Mouse (Mus musculus) forebrain, embryonic 15.5 days (tissue): ENCODE data around the gene Pip5kl1. TPM values are rescaled to one million over a fixed set of nuclear protein-coding genes. Genes with fewer than 3 reads are reported as not detected.

Experiments
- ATAC-seq: fragments of 200-750 bp; cut with Nextera tagmentation; replicated peaks from 2 replicates; pipeline ENCODE4 v1.8.0; 2017; ENCODE audit warnings: mild to moderate bottlenecking, moderate TSS enrichment, moderate library complexity
- H3K27ac ChIP-seq: fragments of 300-500 bp; sonication (generic); replicated peaks from 2 replicates; pipeline ENCODE4 v1.5.1; 2015; ENCODE audit warnings: mild to moderate bottlenecking, inconsistent platforms
- H3K27me3 ChIP-seq: fragments of 300-500 bp; sonication (generic); 2 replicates; pipeline ENCODE4 v1.6.1; 2015; ENCODE audit warnings: inconsistent platforms
- H3K36me3 ChIP-seq: fragments of 300-500 bp; sonication (generic); 2 replicates; pipeline ENCODE4 v1.6.1; 2015; ENCODE audit warnings: mild to moderate bottlenecking, inconsistent platforms
- H3K4me1 ChIP-seq: fragments of 300-500 bp; sonication (generic); 2 replicates; pipeline ENCODE4 v1.6.1; 2015; ENCODE audit warnings: inconsistent platforms
- H3K4me2 ChIP-seq: fragments of 300-500 bp; sonication (generic); replicated peaks from 2 replicates; pipeline ENCODE4 v1.6.1; 2015; ENCODE audit warnings: mild to moderate bottlenecking, inconsistent platforms
- H3K4me3 ChIP-seq: fragments of 300-500 bp; sonication (generic); 2 replicates; pipeline ENCODE4 v1.5.1; 2015; ENCODE audit warnings: mild to moderate bottlenecking, inconsistent platforms
- H3K9ac ChIP-seq: fragments of 300-500 bp; sonication (generic); replicated peaks from 2 replicates; pipeline ENCODE4 v1.6.1; 2015; ENCODE audit warnings: mild to moderate bottlenecking, inconsistent platforms
- H3K9me3 ChIP-seq: fragments of 300-500 bp; sonication (generic); 2 replicates; pipeline ENCODE4 v1.6.1; 2016; ENCODE audit warnings: inconsistent platforms
- WGBS: fragments of 180-500 bp; shearing (Covaris S2); methylation state at CpG from one replicate; pipeline ENCODE4 v1.1.7; 2015; ENCODE audit warnings: mixed read lengths; 5-methylcytosine and 5-hydroxymethylcytosine counted together
- polyA plus RNA-seq: library from polyadenylated mRNA; unstranded; fragments of >200 nt; fragmentation: Nextera tagmentation; extraction: Ambion mirVana; gene quantifications from 2 replicates; pipeline ENCODE4 v1.2.1, GENCODE M21; 2015

Gene Pip5kl1
- polyA plus RNA-seq, 1 experiment from 2014 or later, result 4.2 TPM

GRCm38 (mm10) chr2:32608141-32608777 lies 33.7 kb downstream of the Pip5kl1 start:
- 10% methylated on average over 25 of the region's 25 CpGs for WGBS
- no peaks in the 10 kb centered on the region for H3K36me3 ChIP-seq
- H3K4me1 ChIP-seq, result peaks cover 27% of the 10 kb centered on the region
- no peaks in the 10 kb centered on the region for H3K9me3 ChIP-seq
- ATAC-seq, result 0 out of 2 replicates have a peak, but pooled peaks have one; percentile 18
- peak overlapping the region; percentile 82 for H3K4me3 ChIP-seq
- no peaks in the 10 kb centered on the region for H3K27me3 ChIP-seq
- peak overlapping the region; percentile 93 for H3K4me2 ChIP-seq
- H3K27ac ChIP-seq, result no peak overlapping the region
- no peak overlapping the region for H3K9ac ChIP-seq

- WGBS, result 50% methylated on average over 18 of the region's 18 CpGs
- Histone ChIP-seq H3K4me2 (peak overlapping the region; percentile 93), H3K27me3 (no peaks in the 10 kb centered on the region), H3K36me3 (no peaks in the 10 kb centered on the region), H3K9me3 (no peaks in the 10 kb centered on the region), H3K4me1 (peaks cover 27% of the 10 kb centered on the region), H3K27ac (no peak overlapping the region), H3K4me3 (peak overlapping the region; percentile 82), H3K9ac (no peak overlapping the region)
- ATAC-seq, result no peak
Measured at GRCm38 (mm10) chr2:32608778-32609435, 34.3 kb downstream of the Pip5kl1 start.

- 15% methylated on average over 23 of the region's 23 CpGs for WGBS
- Histone ChIP-seq H3K27ac (no peak overlapping the region), H3K4me1 (peaks cover 27% of the 10 kb centered on the region), H3K4me2 (peak overlapping the region; percentile 42), H3K27me3 (no peaks in the 10 kb centered on the region), H3K9me3 (no peaks in the 10 kb centered on the region), H3K36me3 (no peaks in the 10 kb centered on the region), H3K4me3 (peak overlapping the region; percentile 37), H3K9ac (no peak overlapping the region)
- ATAC-seq, result no peak
Measured at GRCm38 (mm10) chr2:32610610-32611229, 36.1 kb downstream of the Pip5kl1 start.

GRCm38 (mm10) chr2:32612274-32612673 lies 37.7 kb downstream of the Pip5kl1 start:
- Histone ChIP-seq H3K4me2 (no peak overlapping the region), H3K4me1 (peaks cover 20% of the 10 kb centered on the region), H3K27me3 (no peaks in the 10 kb centered on the region), H3K4me3 (no peak overlapping the region), H3K9ac (no peak overlapping the region), H3K9me3 (no peaks in the 10 kb centered on the region), H3K27ac (no peak overlapping the region), H3K36me3 (no peaks in the 10 kb centered on the region)
- 76% methylated on average over 26 of the region's 26 CpGs for WGBS
- no peak for ATAC-seq

DNA sequence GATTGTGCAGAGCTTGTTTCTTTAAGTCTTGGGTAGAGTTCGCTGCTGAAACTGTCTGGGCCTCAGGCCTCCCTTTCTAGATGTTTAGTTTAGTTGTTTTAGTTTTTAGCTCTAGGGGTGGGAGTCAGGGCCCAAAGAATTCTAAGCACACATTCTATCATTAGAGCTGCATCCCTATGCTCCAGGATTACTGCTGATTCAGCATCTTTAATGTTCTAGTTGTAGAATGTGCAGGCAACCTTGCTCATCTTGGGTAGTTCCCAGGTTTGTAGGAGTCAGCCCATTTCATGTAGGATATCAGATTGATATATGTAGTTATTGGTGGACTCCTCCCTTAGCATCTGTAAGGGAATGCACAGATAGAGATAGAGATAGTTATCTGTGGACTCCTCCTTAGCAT lies 42.5 kb downstream of the Pip5kl1 start:
- WGBS, result 91% methylated on average over 1 of the region's 1 CpGs
- Histone ChIP-seq H3K27ac (no peak overlapping the region), H3K27me3 (no peaks in the 10 kb centered on the region), H3K4me3 (no peak overlapping the region), H3K9me3 (no peaks in the 10 kb centered on the region), H3K4me2 (no peak overlapping the region), H3K9ac (no peak overlapping the region), H3K4me1 (0 out of 2 replicates have a peak, but pooled peaks cover 9% of the 10 kb centered on the region), H3K36me3 (no peaks in the 10 kb centered on the region)
- ATAC-seq, result no peak

GRCm38 (mm10) chr2:32617601-32618000 lies 43.0 kb downstream of the Pip5kl1 start:
- Histone ChIP-seq H3K4me3 (no peak overlapping the region), H3K9me3 (no peaks in the 10 kb centered on the region), H3K9ac (no peak overlapping the region), H3K4me2 (no peak overlapping the region), H3K36me3 (no peaks in the 10 kb centered on the region), H3K4me1 (0 out of 2 replicates have a peak, but pooled peaks cover 9% of the 10 kb centered on the region), H3K27ac (no peak overlapping the region), H3K27me3 (no peaks in the 10 kb centered on the region)
- no peak for ATAC-seq
- 94% methylated on average over 4 of the region's 4 CpGs for WGBS

DNA sequence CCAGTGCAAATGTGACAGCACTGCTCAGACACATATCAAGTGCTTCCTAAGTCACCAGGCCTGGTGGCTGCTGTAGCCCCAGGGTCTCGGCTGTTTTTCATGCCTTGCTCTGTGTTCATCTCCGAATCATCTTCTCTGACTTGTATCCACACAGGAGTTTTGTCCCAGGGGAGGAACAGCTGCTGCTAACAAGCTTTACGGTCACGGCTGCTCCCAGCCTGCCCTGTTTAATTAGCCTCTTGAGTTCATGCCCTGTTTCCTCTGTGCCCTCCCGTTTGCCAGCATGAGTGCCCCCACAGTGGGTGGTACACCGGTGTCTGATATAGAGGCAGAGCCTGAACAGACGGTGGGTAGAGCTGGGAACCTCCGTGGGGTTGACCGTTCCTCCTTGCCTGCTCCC lies 43.5 kb downstream of the Pip5kl1 start:
- Histone ChIP-seq H3K27ac (no peak overlapping the region), H3K9ac (no peak overlapping the region), H3K9me3 (no peaks in the 10 kb centered on the region), H3K4me1 (0 out of 2 replicates have a peak, but pooled peaks cover 9% of the 10 kb centered on the region), H3K4me2 (no peak overlapping the region), H3K4me3 (no peak overlapping the region), H3K27me3 (no peaks in the 10 kb centered on the region), H3K36me3 (no peaks in the 10 kb centered on the region)
- WGBS, result 73% methylated on average over 9 of the region's 9 CpGs
- ATAC-seq, result no peak

DNA sequence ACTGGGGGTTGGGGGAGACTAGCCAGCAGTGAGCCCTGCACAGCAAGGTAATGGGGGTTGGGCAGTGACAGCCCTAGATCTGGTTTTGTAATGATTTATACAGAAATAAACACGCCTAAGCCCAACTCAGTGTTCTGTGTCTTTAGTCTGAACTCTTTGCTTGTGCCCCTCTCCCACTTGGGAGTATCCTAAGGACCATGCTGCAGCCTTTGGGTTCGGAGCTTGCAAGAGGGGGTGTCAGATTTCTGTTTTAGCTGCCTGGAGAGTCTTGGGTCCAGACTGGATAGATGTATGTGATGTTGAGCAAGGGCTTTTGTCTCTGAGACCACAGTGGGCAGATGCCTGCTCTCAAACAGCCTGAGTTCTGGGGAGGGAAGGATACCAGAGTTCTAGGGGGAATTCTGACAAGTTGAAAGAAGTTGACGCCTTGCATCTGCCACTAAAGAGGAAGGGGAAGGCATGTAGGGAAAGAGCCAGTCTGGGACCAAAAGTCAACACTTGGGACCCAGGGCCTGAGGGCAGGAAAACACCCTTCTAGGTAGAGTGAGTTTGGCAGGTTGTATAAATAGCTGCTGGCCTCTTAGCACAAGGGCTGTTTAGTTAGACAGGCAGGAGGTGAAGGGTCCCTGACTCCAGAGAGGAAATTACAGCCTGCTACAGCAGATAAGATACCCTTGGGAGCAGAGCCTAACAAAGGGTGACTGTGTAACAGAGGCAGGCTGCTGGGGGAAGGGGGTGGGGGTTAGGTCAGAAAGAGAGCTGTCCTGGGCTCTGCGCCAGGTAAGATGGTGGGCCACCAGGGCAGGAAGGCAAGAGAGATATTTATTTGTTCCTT lies 46.3 kb downstream of the Pip5kl1 start:
- H3K27ac ChIP-seq, result no peak overlapping the region
- no peaks in the 10 kb centered on the region for H3K9me3 ChIP-seq
- H3K27me3 ChIP-seq, result no peaks in the 10 kb centered on the region
- peaks cover 23% of the 10 kb centered on the region for H3K4me1 ChIP-seq
- H3K4me3 ChIP-seq, result no peak overlapping the region
- 38% methylated on average over 4 of the region's 4 CpGs for WGBS
- H3K4me2 ChIP-seq, result no peak overlapping the region
- H3K36me3 ChIP-seq, result no peaks in the 10 kb centered on the region
- no peak for ATAC-seq
- no peak overlapping the region for H3K9ac ChIP-seq

DNA sequence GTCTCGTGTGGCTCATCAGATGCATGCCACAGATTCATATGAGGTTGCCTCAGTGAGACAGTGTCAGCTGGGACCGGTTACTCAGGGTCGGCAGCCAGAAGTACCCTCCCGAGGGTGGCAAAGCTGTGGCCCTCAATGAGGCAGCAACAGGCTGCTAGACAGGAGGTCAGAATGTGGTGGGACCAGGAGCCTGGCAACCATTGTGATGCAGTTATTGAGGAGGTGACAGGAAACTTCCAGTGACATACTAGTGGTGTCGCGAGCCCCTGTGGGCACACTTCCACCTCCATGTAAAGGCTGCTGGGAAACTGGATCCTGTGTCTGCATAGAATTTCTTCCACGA lies 46.9 kb downstream of the Pip5kl1 start, which contains the start of gene Ak1:
Ak1 (plus strand) TSS at position 242 of the 343 bp plus-strand sequence.
- Histone ChIP-seq H3K9ac (no peak within 1 kb of the TSS), H3K27me3 (no peaks in the 10 kb centered on the region), H3K36me3 (no peaks in the 10 kb centered on the region), H3K4me1 (peaks cover 29% of the 10 kb centered on the region), H3K9me3 (no peaks in the 10 kb centered on the region), H3K4me2 (no peak within 1 kb of the TSS), H3K27ac (no peak within 1 kb of the TSS), H3K4me3 (no peak within 1 kb of the TSS)
- 43% methylated on average over 7 of the region's 7 CpGs for WGBS
- ATAC-seq, result no peak

GRCm38 (mm10) chr2:32624111-32624748 lies 49.6 kb downstream of the Pip5kl1 start:
- ATAC-seq, result no peak
- H3K27ac ChIP-seq, result no peak overlapping the region
- H3K36me3 ChIP-seq, result no peaks in the 10 kb centered on the region
- H3K9me3 ChIP-seq, result no peaks in the 10 kb centered on the region
- H3K4me2 ChIP-seq, result no peak overlapping the region
- no peak overlapping the region for H3K4me3 ChIP-seq
- WGBS, result 83% methylated on average over 5 of the region's 5 CpGs
- H3K27me3 ChIP-seq, result no peaks in the 10 kb centered on the region
- H3K9ac ChIP-seq, result no peak overlapping the region
- peaks cover 51% of the 10 kb centered on the region for H3K4me1 ChIP-seq

DNA sequence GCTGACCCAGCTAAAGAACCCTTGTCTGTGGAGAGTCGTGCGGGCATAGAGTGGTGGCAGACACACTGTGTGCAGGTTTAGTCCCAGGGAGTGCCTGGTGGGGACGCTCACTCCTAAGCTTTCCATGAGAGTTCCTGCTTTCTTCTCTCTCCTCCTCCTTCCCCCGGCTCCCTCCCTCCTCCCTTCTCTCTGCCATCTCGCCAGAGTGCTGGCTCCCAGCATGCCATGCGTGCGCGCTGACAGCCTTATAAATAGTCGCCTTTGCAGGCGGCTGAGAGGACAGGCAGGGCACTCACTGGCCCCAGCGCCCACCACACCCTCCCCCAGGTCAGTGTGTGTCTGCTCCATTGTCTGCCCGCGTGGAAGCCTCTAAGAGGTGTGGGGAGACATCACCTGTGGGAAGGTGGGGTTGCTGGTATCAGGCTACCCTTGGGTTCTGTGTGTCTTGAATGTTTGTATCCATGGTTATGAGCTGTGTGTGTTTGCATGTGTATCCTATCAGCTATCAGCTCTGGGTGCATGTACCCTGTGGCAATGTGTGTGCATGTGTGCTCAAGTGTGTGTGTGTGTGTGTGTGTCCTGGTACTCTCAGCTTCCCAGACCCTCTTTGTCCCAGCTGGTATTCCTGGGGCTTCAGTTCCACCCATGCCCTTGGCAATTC lies 50.7 kb downstream of the Pip5kl1 start:
- Histone ChIP-seq H3K36me3 (no peaks in the 10 kb centered on the region), H3K4me1 (peaks cover 55% of the 10 kb centered on the region), H3K27me3 (no peaks in the 10 kb centered on the region), H3K9me3 (no peaks in the 10 kb centered on the region), H3K27ac (peak overlapping the region; percentile 85), H3K4me2 (peak overlapping the region; percentile 58), H3K4me3 (peak overlapping the region; percentile 42), H3K9ac (peak overlapping the region; percentile 60)
- 2% methylated on average over 13 of the region's 13 CpGs for WGBS
- peak; percentile 77 for ATAC-seq
